Mouse (Mus musculus) CH12.LX (cell line): ENCODE results near the gene Polr3g.

Source experiments
- CHD2 ChIP-seq: IDR thresholded peaks from 2 replicates; pipeline ENCODE4 v1.6.1; 2011; ENCODE audit warnings: low read length, improper control_type of control experiment
- CTCF ChIP-seq, 2 experiments: IDR thresholded peaks in 1 of 2; conservative IDR thresholded peaks in 1 of 2; 2 replicates each; pipeline ENCODE4 v1.5.1; 2011 to 2012; ENCODE audit warnings: low read depth in 2 of 2, low read length in 2 of 2, improper control_type of control experiment in 1 of 2, inconsistent platforms in 1 of 2, mild to moderate bottlenecking in 1 of 2, moderate library complexity in 1 of 2
- EP300 ChIP-seq: IDR thresholded peaks from 2 replicates; pipeline ENCODE4 v1.6.1; 2011; ENCODE audit warnings: low read length, improper control_type of control experiment
- POLR2A ChIP-seq: IDR thresholded peaks from 2 replicates; pipeline ENCODE4 v1.6.1; 2011; ENCODE audit warnings: low read depth, mild to moderate bottlenecking, improper control_type of control experiment, low read length
- TCF12 ChIP-seq: IDR thresholded peaks from 2 replicates; pipeline ENCODE4 v1.6.1; 2014; ENCODE audit warnings: low read depth, mild to moderate bottlenecking, inconsistent platforms, low read length, improper control_type of control experiment

DNA sequence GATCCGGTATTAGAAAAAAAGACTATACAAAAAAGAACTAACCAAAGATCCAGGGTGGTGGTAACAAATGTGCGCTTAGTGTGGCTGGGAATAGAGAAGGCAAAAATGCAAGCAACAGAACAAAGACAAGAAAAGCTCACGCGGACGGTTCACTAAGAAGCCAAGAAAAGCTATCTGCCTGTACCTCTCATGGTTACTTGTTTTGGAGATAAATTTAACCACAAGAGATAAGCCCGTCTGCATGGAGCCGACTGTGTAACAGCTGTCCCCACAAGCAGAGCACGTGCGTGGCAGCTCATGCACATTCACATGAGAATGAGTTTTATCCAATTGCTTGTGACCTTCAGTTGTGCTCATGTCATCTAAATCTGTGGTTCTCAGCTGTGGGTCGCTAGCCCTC is 20.3 kb downstream of the Polr3g start:
- TF ChIP-seq EP300: no peak
- no peak for TF ChIP-seq CTCF (conservative IDR thresholded peaks at IDR 0.05 in 1 of 2, IDR thresholded peaks at IDR 0.05 in 1 of 2; ENCODE audit: low read depth in 2 of 2, low read length in 2 of 2)
- no peak for TF ChIP-seq TCF12
- TF ChIP-seq POLR2A: no peak
- no peak for TF ChIP-seq CHD2
